Mouse (Mus musculus): ENCODE results near the gene Rptor.
"Not testable (repeated sequence)": the region's sequence is repeated elsewhere in the genome, so short reads cannot be mapped to it uniquely, and the experiment has no call there.

The Rptor gene

GRCm38 (mm10) chr11:119650456-119650855 is 47.8 kb downstream of the Rptor start:
- DNase-seq (ENCODE audit: low spot score in 2 of 2): no peak

GRCm38 (mm10) chr11:119653336-119653735 is 50.6 kb downstream of the Rptor start:
- DNase-seq (ENCODE audit: low spot score in 2 of 2): no peak

GRCm38 (mm10) chr11:119657534-119657933 is 54.8 kb downstream of the Rptor start:
- DNase-seq (ENCODE audit: low spot score in 2 of 2): no peak

GRCm38 (mm10) chr11:119659296-119659695 is 56.6 kb downstream of the Rptor start:
- DNase-seq (ENCODE audit: low spot score in 2 of 2): no peak

GRCm38 (mm10) chr11:119661479-119661878 is 58.8 kb downstream of the Rptor start:
- DNase-seq (ENCODE audit: low spot score in 2 of 2): not testable (repeated sequence)

- no peak for DNase-seq (ENCODE audit: low spot score in 2 of 2)
Measured at GRCm38 (mm10) chr11:119663876-119664275, 61.2 kb downstream of the Rptor start.

GRCm38 (mm10) chr11:119664678-119665307 is 62.1 kb downstream of the Rptor start:
- DNase-seq (ENCODE audit: low spot score in 2 of 2): no peak

- no peak for DNase-seq (ENCODE audit: low spot score in 2 of 2)
Measured at GRCm38 (mm10) chr11:119665308-119665702, 62.6 kb downstream of the Rptor start.

- no peak for DNase-seq (ENCODE audit: low spot score in 2 of 2)
Measured at GRCm38 (mm10) chr11:119666567-119667108, 63.9 kb downstream of the Rptor start.

GRCm38 (mm10) chr11:119670690-119671666 is 68.3 kb downstream of the Rptor start:
- no peak for DNase-seq (ENCODE audit: low spot score in 2 of 2)

- DNase-seq (ENCODE audit: low spot score in 2 of 2): no peak
Measured at GRCm38 (mm10) chr11:119672041-119672440, 69.3 kb downstream of the Rptor start.

GRCm38 (mm10) chr11:119672775-119673174 is 70.1 kb downstream of the Rptor start:
- no peak for DNase-seq (ENCODE audit: low spot score in 2 of 2)

GRCm38 (mm10) chr11:119674835-119675234 is 72.1 kb downstream of the Rptor start:
- DNase-seq (ENCODE audit: low spot score in 2 of 2): no peak

- DNase-seq (ENCODE audit: low spot score in 2 of 2): no peak
Measured at GRCm38 (mm10) chr11:119675546-119675945, 72.8 kb downstream of the Rptor start.

GRCm38 (mm10) chr11:119676751-119677411 is 74.2 kb downstream of the Rptor start:
- no peak for DNase-seq (ENCODE audit: low spot score in 2 of 2)

- peak in 1 of 2 experiments; percentile 26 for DNase-seq (ENCODE audit: low spot score in 2 of 2)
Measured at GRCm38 (mm10) chr11:119678427-119678826, 75.7 kb downstream of the Rptor start.

GRCm38 (mm10) chr11:119680735-119681134 is 78.0 kb downstream of the Rptor start:
- no peak for DNase-seq (ENCODE audit: low spot score in 2 of 2)

GRCm38 (mm10) chr11:119682285-119682684 is 79.6 kb downstream of the Rptor start:
- no peak for DNase-seq (ENCODE audit: low spot score in 2 of 2)

GRCm38 (mm10) chr11:119683796-119684195 is 81.1 kb downstream of the Rptor start:
- no peak for DNase-seq (ENCODE audit: low spot score in 2 of 2)

GRCm38 (mm10) chr11:119685477-119685876 is 82.8 kb downstream of the Rptor start:
- no peak for DNase-seq (ENCODE audit: low spot score in 2 of 2)

GRCm38 (mm10) chr11:119685910-119686659 is 83.4 kb downstream of the Rptor start:
- DNase-seq (ENCODE audit: low spot score in 2 of 2): no peak

All from frontal cortex, postnatal 14 days (tissue).